In the genomic region with DNA sequence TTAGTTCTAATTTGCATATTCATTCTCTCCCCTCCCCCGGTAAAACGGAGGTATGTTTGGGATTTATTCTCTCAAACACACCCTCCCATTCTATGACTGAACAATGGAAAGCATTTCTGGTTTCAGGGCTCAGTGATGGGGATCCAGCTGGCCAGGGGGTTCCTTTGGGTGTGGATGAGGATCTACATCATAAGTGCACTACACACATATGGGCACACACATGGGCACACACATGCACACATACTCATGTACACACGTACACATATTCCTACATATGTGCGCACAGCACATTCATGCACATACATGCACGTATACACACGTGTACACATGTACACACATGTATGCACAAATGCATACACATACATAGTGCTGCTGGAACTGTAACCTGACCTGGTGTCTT, we compare ENCODE assay signal across 10 mouse cellular contexts.
DNase-seq lines count a peak whose midpoint lies in the region; ATAC-seq and TF ChIP-seq lines count a peak whose summit lies in the region.
"Had no signal": no experiment of that assay in that cellular context is flagged by ENCODE, and none has a peak within 500 bp of the region (broad histone marks: within the 10 kb centered on the region; RNA-seq: fewer than 3 reads in every experiment).

No protein-coding gene starts in this region.

- in situ Hi-C loops in CH12.LX (cut with MboI; ENCODE audit: low pct_ligation_motif_present, low pct_unique_long_range_greater_than_20kb, low sequenced_read_pairs) = loop anchor here (25.0 kb wide), 1 partner anchor 128 kb away; no protein-coding TSS in a partner anchor

- 0 out of 2 replicates have a peak, but pooled peaks cover 3% of the 10 kb centered on the region for H3K27me3 ChIP-seq in liver, embryonic 12.5 days (replicated peaks)
- H3K27me3 ChIP-seq in liver, embryonic 11.5 days (replicated peaks; ENCODE audit: control insufficient read depth, insufficient read depth, low read length) = no peaks in the 10 kb centered on the region
- peaks cover 2% of the 10 kb centered on the region for H3K27me3 ChIP-seq in CH12.LX (replicated peaks)
- H3K27me3 ChIP-seq in hindbrain, postnatal 0 days (ENCODE audit: insufficient read depth, low read length) = no peaks in the 10 kb centered on the region
- H3K27me3 ChIP-seq: forebrain, embryonic 12.5 days; limb, embryonic 13.5 days had no signal

- no peak overlapping the region; the same call in 1 of the 2 replicates for H3K9ac ChIP-seq in liver, embryonic 12.5 days
- H3K9ac ChIP-seq in liver, embryonic 11.5 days (ENCODE audit: low read depth, low read length) = no peak overlapping the region
- no peak overlapping the region for H3K9ac ChIP-seq in CH12.LX (ENCODE audit: insufficient read depth, low read depth)
- no peak overlapping the region for H3K9ac ChIP-seq in hindbrain, postnatal 0 days (replicated peaks; ENCODE audit: low read length)
- H3K9ac ChIP-seq: forebrain, embryonic 12.5 days; limb, embryonic 13.5 days had no signal

- 85% methylated on average over 6 of the region's 6 CpGs for WGBS in liver, embryonic 12.5 days (ENCODE audit: insufficient replicate concordance)
- 89% methylated on average over 6 of the region's 6 CpGs for WGBS in liver, embryonic 11.5 days
- whole genome bisulfite sequencing in hindbrain, postnatal 0 days = 84% methylated on average over 6 of the region's 6 CpGs

- peak overlapping the region; percentile 70; the same call in 1 of the 2 replicates for H3K4me2 ChIP-seq in liver, embryonic 12.5 days
- no peak overlapping the region; the same call in 1 of the 2 replicates for H3K4me2 ChIP-seq in liver, embryonic 11.5 days
- H3K4me2 ChIP-seq in CH12.LX (ENCODE audit: insufficient read depth, low read depth, poor library complexity, severe bottlenecking) = 0 out of 2 replicates have a peak overlapping the region, but pooled peaks have one; percentile 91
- H3K4me2 ChIP-seq in hindbrain, postnatal 0 days (ENCODE audit: low read depth, low read length) = no peak overlapping the region

- no peak for TF ChIP-seq POLR2A in CH12.LX (IDR thresholded peaks at IDR 0.05; ENCODE audit: low read depth, low read length)

- dilution Hi-C loops in CH12.LX (cut with MboI; ENCODE audit: extremely low pct_ligation_motif_present, extremely low pct_unique_long_range_greater_than_20kb, low sequenced_read_pairs) = no loop called here

- ATAC-seq in liver, embryonic 12.5 days = no peak
- no peak for ATAC-seq in liver, embryonic 11.5 days (replicated peaks; ENCODE audit: low FRiP score)
- ATAC-seq in hindbrain, postnatal 0 days = peak; percentile 24; the same call in 1 of the 2 replicates

- H3K9me3 ChIP-seq in liver, embryonic 12.5 days (replicated peaks) = no peaks in the 10 kb centered on the region
- no peaks in the 10 kb centered on the region for H3K9me3 ChIP-seq in liver, embryonic 11.5 days (ENCODE audit: control insufficient read depth, low read length)
- no peaks in the 10 kb centered on the region for H3K9me3 ChIP-seq in CH12.LX (replicated peaks; ENCODE audit: low read length)
- H3K9me3 ChIP-seq in hindbrain, postnatal 0 days (ENCODE audit: low read length) = no peaks in the 10 kb centered on the region
- H3K9me3 ChIP-seq: forebrain, embryonic 12.5 days; limb, embryonic 13.5 days had no signal

- no peaks in the 10 kb centered on the region for H3K79me2 ChIP-seq in CH12.LX (replicated peaks; ENCODE audit: control insufficient read depth, extremely low read depth, insufficient read depth, poor library complexity, severe bottlenecking)

- TF ChIP-seq EP300 in CH12.LX (IDR thresholded peaks at IDR 0.05; ENCODE audit: low read length) = no peak

- H3K27ac ChIP-seq in liver, embryonic 12.5 days = no peak overlapping the region
- H3K27ac ChIP-seq in liver, embryonic 11.5 days (ENCODE audit: low read depth, low read length) = no peak overlapping the region
- no peak overlapping the region for H3K27ac ChIP-seq in CH12.LX (ENCODE audit: insufficient read depth, low read depth)
- H3K27ac ChIP-seq in hindbrain, postnatal 0 days = no peak overlapping the region
- no peak overlapping the region for H3K27ac ChIP-seq in left cerebral cortex, adult 2 months
- H3K27ac ChIP-seq: forebrain, embryonic 12.5 days; limb, embryonic 13.5 days had no signal

- no peaks in the 10 kb centered on the region for H3K36me3 ChIP-seq in liver, embryonic 12.5 days
- H3K36me3 ChIP-seq in liver, embryonic 11.5 days (ENCODE audit: control insufficient read depth, insufficient read depth, low read length) = no peaks in the 10 kb centered on the region
- H3K36me3 ChIP-seq in CH12.LX (replicated peaks in 1 of 2; ENCODE audit: control insufficient read depth in 1 of 2, insufficient read depth in 1 of 2, low read length in 1 of 2) = no peaks in the 10 kb centered on the region
- no peaks in the 10 kb centered on the region for H3K36me3 ChIP-seq in hindbrain, postnatal 0 days (ENCODE audit: insufficient read depth, low read length)
- H3K36me3 ChIP-seq: forebrain, embryonic 12.5 days; limb, embryonic 13.5 days had no signal

- peaks cover 21% of the 10 kb centered on the region for H3K4me1 ChIP-seq in liver, embryonic 12.5 days
- peaks cover 10% of the 10 kb centered on the region for H3K4me1 ChIP-seq in liver, embryonic 11.5 days (replicated peaks; ENCODE audit: control insufficient read depth, insufficient read depth, low read length)
- peaks cover 11 to 24% of the 10 kb centered on the region in 2 experiments for H3K4me1 ChIP-seq in CH12.LX (ENCODE audit: control insufficient read depth in 1 of 2, insufficient read depth in 2 of 2)
- H3K4me1 ChIP-seq in hindbrain, postnatal 0 days (ENCODE audit: insufficient read depth, low read length) = no peaks in the 10 kb centered on the region

- no peak for TF ChIP-seq CTCF in CH12.LX (conservative IDR thresholded peaks at IDR 0.05 in 1 of 2, IDR thresholded peaks at IDR 0.05 in 1 of 2; ENCODE audit: low read depth in 2 of 2, low read length in 2 of 2)
- TF ChIP-seq CTCF in hindbrain, postnatal 0 days (IDR thresholded peaks at IDR 0.05; ENCODE audit: low read depth) = no peak
- no peak for TF ChIP-seq CTCF in left cerebral cortex, adult 2 months (IDR thresholded peaks at IDR 0.05)

- intact Hi-C loops in left cerebral cortex, adult 2 months (cut with DNase I) = loop anchor here (5.0 kb wide), 2 partner anchors 292 to 387 kb away; a partner anchor contains a TSS

- no peak for TF ChIP-seq RAD21 in CH12.LX (IDR thresholded peaks at IDR 0.05; ENCODE audit: low read depth, low read length)

- peak; percentile 93 for DNase-seq in heart, adult 11 months
- DNase-seq in heart, adult 9 months (ENCODE audit: low spot score in 2 of 2) = no peak
- no peak for DNase-seq in liver, embryonic 11.5 days (ENCODE audit: low spot score)
- no peak for DNase-seq in CH12.LX (ENCODE audit: extremely low read depth)
- no peak for DNase-seq in hindbrain, postnatal 0 days (ENCODE audit: low spot score)
- DNase-seq in left cerebral cortex, adult 2 months (ENCODE audit: extremely low spot score in 1 of 2, low spot score in 2 of 2) = no peak
- DNase-seq: gastrocnemius, postnatal 10 days had no signal

- no peak overlapping the region for H3K4me3 ChIP-seq in liver, embryonic 12.5 days
- no peak overlapping the region for H3K4me3 ChIP-seq in liver, embryonic 11.5 days (ENCODE audit: low read depth, low read length)
- no peak overlapping the region for H3K4me3 ChIP-seq in CH12.LX (replicated peaks in 1 of 3; ENCODE audit: low read depth in 2 of 3, low read length in 2 of 3, poor library complexity in 1 of 3)
- no peak overlapping the region for H3K4me3 ChIP-seq in hindbrain, postnatal 0 days (ENCODE audit: low read length)
- no peak overlapping the region for H3K4me3 ChIP-seq in left cerebral cortex, adult 2 months

TF ChIP-seq in CH12.LX, 34 proteins besides CTCF, POLR2A, EP300 and RAD21:
- TF ChIP-seq MAZ (IDR thresholded peaks at IDR 0.05; ENCODE audit: low read depth, low read length) (no peak), UBTF (IDR thresholded peaks at IDR 0.05; ENCODE audit: low read depth, low read length) (no peak), MEF2A (IDR thresholded peaks at IDR 0.05; ENCODE audit: borderline replicate concordance, low read depth, low read length) (no peak), GABPA (IDR thresholded peaks at IDR 0.05; ENCODE audit: insufficient replicate concordance, low read depth, low read length) (no peak), HCFC1 (IDR thresholded peaks at IDR 0.05; ENCODE audit: low read depth, low read length) (no peak), ELF1 (IDR thresholded peaks at IDR 0.05; ENCODE audit: low read depth, low read length) (no peak), ZNF384 (IDR thresholded peaks at IDR 0.05; ENCODE audit: low read depth, low read length) (no peak), MYC (IDR thresholded peaks at IDR 0.05; ENCODE audit: low read depth, low read length) (no peak)

Comparison
In these comparisons a context has a peak if more than half of its experiments do, and no peak if none do; other contexts are left out.
1. H3K4me2 ChIP-seq: peak in liver, embryonic 12.5 days (single experiment) and CH12.LX (single experiment); none in liver, embryonic 11.5 days (single experiment) and hindbrain, postnatal 0 days (single experiment).